Mouse (Mus musculus) heart, adult 18-20 months (tissue): Measurements from ENCODE around the gene Npnt. TPM values are rescaled to one million over a fixed set of nuclear protein-coding genes. Genes with fewer than 3 reads are reported as not detected.

Experiments used
- DNase-seq, 2 experiments: peaks; one replicate each; pipeline ENCODE4 v3.0.0; 2021 to 2022; ENCODE audit warnings: mixed read lengths in 1 of 2
- long read RNA-seq, 2 experiments: library from polyadenylated mRNA; stranded (forward); transcript quantifications; one replicate each; pipeline ENCODE4 v2.0.0; 2021
- total RNA-seq, 2 experiments: library from RNA; stranded (reverse); gene quantifications; 2 replicates each; pipeline ENCODE4 v1.2.3; 2021

Npnt gene
- 1 to 10 TPM; 1.7 to 2.4 TPM for total RNA-seq
- long read RNA-seq, experiment 1, full-length matches to known transcripts: 1 of 2 reads
- long read RNA-seq, experiment 1, partial matches to known transcripts: 1 of 2 reads
- long read RNA-seq, experiment 1, other reads (novel, unspliced or antisense): 0 of 2 reads
- long read RNA-seq, experiment 2: 0 reads

DNA sequence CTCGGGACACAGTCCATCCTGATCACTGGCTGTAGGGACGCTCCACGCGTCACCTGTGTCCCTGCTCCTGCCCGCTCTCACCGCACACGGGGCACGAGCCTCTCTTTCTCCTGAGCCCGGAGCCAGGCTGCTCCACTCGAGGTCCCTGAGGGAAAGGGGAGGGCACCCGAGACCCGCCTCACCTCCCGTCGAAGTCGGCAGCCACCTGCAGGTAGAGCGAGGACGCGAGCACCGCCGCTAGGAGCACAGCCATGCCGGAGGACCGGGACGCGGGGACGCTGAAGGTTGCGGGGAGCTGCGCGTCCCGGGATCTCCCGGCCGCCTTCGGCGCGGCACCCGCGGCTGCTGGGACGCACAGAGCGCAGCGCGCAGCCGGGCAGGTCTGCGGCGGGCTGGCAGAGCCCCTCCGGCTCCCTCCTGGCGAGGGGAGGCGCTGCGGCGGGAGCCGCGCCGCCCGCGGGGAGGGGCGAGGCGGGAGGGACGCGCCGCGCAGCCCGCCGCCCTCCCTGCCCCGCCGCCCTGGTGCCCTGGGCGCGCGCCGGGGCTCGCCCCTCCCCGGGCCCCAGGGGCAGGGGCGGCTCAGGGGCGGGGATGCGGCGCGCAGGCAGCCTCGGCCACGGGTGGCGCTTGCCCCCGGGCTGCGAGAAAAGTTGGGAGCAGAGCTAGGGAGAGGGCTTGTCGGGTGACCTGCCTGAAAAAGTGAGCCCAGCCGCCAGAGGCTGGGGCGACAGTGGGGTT, at the start of gene Npnt:
Npnt (minus strand) TSS at position 501 of the 738 bp plus-strand sequence.
- DNase-seq: peak; percentile 3 to 8

DNA sequence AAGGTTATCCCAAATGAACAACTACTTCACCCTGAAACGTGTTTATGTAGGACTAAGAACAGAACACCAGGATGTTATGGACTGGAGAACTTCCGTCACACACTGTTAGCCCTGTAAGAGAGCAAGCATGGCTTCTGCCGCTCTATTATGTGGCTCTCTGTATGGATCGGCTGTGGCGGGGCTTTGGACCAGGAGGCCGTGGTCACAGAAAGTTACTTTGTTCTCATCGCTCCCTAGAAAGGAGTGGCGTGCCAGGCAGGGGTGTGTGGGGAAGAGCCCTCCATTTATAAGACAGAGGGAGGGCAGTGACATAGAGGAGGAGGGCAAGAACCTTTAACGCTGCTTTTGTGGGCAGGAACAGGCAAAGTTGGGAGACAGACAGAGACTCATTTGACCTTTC, 46.2 kb upstream of the Npnt start:
- no peak for DNase-seq

DNA sequence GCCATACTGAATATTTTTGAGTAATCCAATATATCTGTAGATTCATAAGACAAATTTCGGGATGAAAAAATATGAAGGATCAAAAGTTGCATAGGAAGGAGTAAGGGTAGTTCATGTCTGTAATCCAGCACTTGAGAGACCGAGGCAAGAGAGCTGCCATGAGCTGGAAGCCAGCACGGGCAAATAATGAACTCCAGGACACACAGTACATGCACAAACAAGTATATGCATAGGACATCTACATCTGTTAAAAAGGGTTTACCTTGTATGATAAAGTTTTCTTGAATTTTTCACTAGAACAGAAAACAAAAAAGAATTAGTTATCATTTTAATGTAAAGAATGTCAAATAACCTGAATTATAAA, 45.8 kb upstream of the Npnt start:
- no peak for DNase-seq

DNA sequence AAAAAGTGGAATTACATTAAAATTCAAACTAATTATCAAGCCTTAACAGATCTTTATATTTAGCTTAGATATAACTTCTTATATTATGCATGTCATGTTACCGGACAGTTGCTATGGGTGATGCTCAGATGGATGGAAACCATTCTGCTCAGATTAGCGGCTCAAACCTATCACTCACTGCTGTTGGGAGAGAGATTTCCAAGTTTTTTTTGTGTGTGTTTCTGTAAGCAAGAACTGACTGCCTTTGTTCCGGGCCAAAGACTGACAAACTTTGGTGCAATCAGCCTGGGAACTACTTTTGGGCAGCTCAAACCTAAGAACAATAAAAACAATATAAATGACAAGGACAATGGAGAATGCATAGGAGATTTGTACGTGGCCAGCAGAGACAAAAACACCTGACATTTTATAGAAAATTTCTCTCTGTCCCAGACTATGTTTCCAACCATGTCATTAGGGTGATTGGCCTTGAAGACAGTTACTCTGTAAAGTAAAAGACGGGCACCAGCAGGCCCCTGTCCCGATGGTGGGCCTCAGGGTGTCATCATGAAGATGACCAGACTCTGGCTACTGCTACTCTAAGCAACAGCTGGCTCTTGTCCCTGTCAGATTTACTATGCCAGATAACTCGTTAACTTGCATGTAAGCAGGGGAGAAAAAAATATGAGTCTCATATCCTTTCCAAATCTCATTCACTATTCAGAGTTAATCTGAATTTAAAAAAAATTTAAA, 45.2 kb upstream of the Npnt start:
- no peak for DNase-seq

DNA sequence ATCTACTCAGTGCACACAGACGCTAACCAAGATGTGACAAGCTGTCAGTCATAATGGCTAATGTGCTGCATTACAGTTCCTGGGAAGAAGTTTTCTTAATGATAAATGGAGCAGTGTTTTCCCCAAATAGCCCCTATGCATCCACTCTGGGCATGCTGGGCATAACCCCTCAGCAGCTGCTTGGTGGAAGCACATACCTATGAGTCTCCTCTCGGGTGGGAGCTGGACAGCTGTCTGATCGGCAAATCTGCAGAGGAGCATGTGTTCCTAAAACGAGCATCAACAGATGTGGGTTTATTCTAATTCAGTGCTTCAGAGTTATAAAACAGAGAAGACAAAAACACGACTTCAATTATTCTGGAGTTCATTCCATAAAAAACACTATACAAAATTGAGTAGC, 36.1 kb upstream of the Npnt start:
- DNase-seq: no peak

DNA sequence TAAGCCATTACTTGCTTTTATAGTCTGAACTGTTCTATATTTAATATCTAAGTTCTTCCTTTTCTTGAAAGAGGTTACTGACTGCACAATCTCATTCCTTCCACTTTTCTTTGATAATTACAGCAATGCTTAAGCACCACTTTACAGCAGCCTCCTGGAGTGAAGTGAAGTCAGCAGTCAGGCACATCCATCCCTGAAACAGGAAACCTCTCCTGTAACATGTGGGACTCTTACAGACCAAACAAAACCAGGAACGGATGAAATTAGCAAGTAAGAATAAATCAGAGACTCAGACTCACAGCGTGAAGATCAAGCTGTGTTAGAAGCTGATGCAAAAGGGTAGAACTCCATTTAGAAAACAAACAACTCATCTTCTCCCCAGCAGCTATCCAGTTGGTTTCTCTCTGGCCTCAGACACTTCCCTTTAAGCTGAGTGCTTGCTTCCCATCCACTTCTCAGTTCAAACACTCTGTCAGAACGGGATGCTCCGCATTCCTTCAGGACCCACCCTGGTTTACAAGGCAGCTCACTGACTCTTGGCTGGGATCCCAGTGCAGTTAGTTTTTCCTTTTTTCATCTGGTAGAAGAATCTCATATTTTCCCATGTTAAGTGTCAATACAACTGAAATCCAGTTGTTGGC, 33.9 kb upstream of the Npnt start:
- DNase-seq: no peak

DNA sequence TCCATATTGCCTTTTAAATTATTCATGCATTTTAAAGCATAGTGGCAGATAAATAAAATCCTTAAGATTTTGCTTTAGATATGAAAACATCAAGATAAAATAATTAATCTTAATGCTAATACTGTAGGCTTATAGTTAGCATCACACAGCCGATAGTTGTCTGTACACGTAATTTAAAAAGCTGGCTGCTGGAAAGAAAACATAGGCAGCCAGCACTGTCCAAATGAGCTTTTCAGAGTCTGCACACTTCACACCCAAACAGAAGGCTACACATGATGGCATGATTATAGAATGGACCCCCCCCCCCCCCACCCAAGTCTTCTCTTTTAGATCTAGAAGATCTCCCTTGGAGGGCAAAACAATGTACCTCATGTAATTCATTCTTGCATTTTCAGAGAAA, 31.9 kb upstream of the Npnt start:
- no peak for DNase-seq

DNA sequence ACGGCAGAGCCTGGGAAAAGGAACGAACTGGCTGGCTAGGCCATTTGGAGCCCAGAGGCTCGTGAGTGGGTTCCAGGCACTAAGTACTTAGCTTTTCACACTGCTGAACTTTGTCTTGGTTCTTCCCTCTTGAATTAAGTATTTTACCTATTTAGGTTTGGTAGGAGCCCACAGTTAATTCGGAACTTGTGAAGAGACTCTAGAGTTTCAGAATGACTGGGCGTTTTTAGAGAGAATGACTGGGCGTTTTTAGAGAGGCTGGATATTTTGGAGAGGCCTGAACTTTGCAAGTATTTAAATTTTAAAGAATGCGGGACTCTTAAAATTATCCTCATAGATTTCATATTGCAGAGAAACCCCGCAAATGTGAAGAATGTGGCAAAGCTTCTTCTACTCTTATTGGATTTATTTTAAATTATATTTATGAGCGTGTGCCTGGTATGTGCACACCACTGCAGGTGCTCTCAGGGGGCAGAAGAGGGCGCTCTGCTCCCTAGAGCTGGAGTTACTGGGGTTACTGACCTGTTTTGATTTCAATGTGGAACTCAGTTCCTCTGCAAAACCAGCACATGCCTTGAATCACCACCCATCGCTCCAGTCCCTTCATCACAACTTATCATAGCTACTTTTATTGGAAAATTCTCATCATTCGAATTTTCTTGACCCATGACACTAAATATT, 29.8 kb upstream of the Npnt start:
- no peak for DNase-seq

DNA sequence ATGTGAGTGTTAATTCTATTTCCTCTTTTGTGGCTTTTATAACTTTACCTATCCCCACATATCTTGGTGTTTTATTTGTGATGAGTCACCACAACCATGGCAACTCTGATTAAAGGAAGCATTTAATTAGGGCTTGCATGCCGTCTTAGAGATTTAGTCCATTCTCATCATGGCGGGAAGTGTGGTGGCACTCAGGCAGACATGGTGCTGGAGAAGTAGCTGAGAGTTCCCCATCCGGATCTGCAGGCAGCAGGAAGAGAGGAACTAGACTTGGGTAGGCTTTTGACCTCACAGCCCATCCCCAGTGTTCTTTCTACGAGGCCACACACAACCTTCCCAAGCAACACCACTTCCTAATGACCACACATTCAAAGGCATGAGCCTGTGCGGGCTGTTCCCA, 16.2 kb upstream of the Npnt start:
- DNase-seq: no peak

DNA sequence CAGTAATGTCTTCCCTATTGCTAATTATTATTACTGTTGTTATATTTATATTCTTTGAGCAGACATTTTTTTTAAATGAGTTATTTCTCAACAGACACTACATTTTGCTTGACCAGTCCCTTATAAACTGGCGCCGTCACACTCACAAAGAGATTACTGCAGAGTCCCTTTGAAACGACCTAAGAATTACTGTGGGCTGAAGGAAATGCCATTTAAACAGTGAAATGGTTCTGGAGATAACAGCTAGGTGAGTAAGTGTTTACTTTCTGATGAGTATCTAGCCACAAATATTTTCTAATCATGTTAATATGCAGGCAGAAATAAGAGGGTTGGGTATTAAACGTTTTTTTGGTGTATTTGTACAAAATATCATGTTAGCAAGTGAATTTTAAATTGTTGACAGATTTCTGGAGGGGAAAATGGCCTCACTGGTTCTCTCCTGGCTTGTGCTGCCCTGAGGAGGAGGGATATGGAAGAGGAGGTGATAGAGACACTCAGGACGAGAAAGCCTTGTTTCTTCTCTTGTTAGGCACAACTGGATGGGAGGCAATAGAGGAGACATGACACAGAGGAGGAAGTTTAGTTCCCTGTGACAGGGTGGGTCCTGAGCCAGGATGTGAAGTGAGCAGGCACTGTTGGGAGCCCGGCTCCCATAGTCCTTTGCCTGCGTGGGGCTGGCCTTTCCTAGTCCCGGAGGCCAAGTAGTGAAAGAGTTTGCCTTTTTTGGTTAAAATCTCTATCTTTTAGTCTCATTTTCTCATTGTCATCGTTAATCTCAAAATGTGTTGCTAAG, 14.8 kb upstream of the Npnt start:
- DNase-seq: no peak

DNA sequence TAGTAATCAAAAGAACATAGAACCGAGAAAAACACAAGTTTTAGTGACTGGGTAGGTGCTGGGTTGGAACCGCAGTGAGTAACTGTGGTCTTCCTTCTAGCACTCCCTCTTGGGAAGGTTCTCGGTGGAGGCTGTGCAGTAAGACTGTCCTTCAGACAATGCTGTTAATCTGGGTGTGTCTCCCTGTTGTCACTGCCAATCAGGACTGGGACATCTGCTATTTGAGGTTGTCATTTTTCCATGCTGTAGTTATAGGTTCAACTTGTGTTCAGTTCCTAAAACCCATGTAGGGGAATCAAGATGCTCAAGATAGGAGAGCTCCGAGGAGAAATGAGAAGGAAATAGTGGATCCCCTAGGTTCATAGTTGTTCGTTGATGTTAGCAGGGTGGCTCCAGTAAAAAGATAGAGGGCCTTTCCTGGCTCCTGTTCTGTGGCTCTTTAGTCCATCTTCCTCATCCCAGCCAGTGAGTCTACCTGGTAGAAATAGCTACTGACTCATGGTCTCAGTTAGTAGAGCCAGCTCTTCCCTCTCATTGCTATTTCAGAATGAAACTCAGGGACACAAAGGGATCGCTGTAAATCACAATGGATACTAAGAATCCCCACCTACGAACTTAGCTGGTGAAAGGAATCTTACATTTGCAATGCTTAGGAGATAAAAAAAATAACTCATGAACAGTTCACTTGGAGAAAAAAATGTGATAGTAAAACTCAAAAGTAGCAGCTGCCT, 12.7 kb upstream of the Npnt start:
- DNase-seq: no peak

DNA sequence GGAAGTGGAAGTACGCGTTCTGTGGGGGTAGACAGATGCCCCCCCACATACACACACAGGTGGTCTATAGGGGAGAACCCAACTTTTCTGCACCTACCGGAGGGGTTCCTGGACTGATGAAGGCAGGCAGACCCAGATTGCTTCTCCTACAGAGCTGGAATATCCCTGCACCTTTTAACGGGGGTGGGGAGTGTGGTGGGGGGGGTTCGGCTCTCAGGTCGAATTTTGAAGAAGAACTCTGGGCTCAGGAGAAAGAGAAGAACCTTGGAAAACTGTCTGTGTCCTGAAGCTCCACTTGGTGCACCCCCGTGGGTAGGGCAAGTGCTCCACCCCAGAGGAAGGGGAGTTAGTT, 414 bp upstream of the Npnt start:
- DNase-seq: no peak

DNA sequence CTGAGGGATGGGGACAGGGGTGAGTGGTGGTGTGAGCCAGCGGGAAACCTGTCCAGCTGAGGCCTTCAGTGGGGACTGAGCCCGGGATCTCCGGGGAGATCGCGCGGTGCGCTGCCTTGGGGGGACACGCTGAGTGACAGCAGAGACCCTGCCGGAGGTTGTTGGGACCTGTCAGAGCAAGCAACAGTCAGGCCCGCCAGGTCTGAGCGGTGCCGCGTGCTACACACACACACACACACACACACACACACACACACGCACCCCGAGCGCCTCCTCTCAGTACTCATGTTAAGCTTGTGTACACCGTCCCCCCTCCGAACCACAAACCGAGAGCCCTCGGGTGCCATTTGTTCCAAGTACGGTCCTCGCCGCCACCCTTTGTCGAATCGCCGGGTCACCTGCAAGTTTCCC, 706 bp downstream of the Npnt start:
- no peak for DNase-seq

DNA sequence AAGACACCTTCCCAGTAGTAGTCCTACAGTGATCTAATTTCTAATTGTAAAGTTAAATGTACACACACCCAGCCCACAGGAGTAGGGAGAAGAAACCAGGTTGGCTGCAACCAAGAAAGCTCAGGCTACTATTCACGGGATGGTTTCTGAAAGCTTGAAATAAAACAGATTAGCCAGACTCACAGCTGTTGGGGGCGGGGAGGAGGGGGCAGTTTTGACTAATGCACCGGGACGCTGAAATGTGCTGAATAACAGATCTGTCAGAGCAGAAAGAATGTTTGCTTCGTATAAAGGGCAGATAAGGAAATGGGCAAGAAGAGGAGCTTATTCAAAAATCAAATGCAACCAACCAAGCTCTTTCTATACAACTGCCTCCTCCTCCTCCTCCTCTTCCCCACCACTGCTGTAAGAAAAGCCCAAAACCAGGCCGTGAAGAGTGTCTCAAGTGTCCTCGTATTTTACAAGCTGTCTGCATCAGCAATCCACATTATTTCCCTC, 1.7 kb downstream of the Npnt start:
- DNase-seq: no peak

DNA sequence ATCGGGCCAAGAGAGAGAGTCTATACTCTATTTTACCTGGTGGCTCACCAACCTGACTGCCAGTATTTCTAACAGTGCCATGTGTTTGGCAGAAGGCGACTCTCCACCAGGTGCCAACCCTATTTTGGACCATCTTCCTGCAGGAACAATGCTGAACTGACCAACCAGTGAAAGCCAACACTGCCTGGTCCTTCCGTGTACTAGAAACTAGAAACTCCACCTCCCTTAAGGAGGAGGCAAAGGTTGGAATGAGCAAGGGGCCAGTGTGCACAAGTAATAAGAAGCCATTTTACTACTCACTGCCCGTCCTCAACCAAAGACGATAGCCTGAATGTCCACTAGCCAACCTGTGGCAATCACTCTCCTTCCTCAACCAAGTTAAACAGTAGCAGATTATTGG, 4.0 kb downstream of the Npnt start:
- no peak for DNase-seq

DNA sequence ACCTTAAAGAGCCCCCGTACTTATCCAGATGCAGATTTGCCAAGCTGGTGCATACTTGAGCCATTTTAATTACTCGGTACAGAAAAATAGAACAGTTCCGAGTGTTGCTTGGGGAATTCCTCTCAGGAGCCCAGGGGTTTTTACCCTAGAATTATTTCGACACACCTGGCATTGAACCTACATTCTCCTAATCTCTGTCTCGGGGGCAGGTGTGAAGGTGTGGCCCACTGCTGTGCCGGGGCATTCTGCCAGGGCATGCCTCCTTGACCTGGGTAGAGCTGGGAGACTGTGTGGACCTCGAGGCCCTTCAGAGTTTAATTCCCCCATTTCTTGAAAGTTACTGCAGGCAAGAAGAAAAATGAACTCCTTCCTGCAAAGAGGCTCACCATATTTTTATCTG, 4.4 kb downstream of the Npnt start:
- DNase-seq: no peak

DNA sequence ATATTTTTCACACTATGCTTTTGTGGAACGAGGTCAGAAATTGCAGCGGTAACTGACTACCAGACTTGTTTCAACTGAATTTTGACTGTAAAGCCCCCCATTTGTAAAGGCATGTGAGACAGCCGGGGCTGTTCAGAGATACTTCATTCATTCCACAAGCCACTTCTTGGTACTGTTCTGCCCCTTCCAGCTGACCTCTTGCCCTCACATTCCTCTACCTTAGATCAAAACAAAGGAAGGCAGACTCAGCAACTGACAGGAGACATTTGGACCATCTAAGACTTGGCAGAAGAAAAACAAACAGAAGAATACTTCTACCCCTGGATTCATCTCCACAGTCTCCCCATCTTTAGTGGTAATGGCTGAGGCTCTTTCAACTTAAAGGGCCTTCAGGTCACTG, 5.5 kb downstream of the Npnt start:
- DNase-seq: no peak

DNA sequence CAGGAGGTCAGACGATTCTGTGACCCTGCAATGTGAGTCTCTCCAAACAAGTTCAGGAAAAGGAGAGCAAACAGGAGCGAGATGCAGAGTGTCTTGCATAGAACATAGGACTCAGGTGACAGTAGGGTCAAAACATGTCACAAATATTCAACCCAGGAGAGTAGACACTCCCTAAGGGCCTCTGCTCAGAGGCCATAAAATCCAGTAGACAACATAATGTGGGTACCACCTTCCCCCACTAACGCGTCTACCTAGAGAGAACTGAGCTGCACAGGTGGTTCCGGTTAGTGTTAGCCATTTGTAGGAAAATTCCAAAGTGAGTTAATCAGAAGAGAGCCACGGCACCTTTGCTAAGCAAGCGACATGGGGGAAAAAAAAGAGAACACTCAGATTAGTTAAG, 5.9 kb downstream of the Npnt start:
- no peak for DNase-seq

DNA sequence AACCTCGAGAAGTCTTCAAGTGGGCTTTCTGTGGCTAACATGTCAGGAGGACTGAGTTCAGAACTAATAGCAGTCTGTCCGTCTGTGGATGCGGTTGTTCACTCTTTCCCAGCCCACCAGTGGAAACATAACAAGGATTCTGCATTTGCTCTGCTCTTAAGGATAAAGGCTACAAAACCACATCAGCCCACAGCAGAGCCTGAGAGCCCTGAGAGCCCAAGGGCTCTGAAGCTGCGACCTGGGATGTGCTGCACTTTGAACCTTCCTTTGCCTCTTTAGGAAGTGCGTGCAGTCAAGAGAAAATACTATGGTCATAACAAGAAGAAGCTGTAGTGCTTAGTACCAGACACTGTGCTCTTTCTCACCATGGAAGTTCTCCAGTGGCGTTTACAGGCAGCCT, 7.3 kb downstream of the Npnt start:
- DNase-seq: no peak

DNA sequence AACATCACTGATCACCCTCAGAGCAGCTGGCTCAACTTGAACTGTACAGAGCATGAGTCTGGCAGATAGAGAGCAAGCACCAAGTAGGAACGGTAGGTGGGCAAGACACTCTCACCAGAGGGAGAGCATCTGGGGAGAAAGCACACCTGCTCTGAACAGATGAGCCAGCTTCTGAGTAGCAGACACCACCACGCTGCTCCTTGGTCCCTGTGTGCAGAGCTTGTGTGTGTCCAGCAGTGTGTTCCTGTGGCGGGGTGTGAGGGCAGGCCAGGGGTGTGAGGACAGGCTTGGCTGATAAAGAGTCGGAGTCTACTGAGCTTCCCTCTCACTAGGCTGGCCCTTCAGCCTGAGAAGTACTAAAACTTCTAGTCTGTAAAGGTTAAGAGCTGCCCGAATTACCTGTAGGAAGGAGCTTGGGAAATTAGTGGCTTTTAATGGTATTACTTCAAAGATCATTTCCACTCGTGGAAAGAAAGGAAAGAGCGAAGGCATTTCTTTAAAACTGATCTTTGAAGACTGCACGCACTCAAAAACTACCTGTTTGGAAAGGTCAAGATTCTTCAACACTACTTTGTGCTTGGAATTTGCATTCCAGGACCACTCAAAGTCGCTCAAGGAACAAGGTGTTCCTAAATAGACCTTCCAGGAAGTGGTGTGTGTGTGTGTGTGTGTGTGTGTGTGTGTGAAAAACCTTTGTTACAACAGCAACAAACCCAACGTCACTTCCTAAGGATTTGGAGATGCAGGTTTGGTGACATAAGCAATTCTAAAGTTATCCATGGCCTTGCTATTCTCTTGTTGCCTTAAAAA, 9.7 kb downstream of the Npnt start:
- no peak for DNase-seq
